Comparison of ENCODE assay signal across 8 mouse cellular contexts in the genomic region with DNA sequence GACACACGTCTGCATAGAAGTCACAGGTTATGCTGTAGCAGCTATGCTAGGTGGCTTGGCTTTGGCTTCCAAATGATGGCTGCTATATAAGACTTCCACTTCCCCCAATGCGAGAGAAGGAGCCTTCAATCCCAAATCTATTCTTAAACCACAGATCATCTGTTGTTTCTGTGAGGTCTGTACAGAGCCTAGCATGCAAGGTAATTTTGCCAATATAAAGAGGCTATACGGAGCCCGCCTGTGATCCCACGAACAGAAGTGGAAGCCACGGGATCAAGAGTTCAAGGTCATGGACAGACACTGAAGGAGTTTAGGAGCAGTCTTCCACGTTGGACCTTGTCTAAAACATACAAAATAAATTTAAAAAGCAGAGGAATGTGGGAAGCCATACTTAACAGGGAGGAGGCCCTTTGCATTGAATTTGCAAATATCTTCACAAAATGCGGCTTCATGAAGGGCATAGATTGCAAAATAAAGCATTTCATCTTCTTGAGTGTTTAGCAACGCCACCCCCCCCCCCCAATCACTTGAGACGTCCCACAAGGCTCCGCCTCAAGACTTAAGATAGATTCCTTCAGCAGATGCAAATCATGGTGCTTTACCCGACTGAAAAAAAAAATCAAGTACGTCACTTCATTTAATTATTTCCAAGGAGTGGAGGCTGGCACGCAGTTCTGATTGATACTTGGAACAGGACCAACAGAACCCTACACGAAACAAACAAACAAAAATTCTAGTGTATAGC. TPM values are rescaled to one million over a fixed set of nuclear protein-coding genes. Genes with fewer than 3 reads are reported as not detected.
DNase-seq lines count a peak whose midpoint lies in the region; ATAC-seq lines count a peak whose summit lies in the region.

No protein-coding gene starts in this region.

- H3K9me3 ChIP-seq in kidney, embryonic 15.5 days (replicated peaks), result 0 out of 2 replicates have a peak, but pooled peaks cover 2% of the 10 kb centered on the region
- H3K9me3 ChIP-seq in hindbrain, embryonic 12.5 days (replicated peaks), result no peaks in the 10 kb centered on the region
- no peaks in the 10 kb centered on the region for H3K9me3 ChIP-seq in midbrain, embryonic 15.5 days

- H3K4me3 ChIP-seq in kidney, embryonic 15.5 days (replicated peaks), result peak overlapping the region; percentile 97
- peak overlapping the region; percentile 74 for H3K4me3 ChIP-seq in hindbrain, embryonic 12.5 days
- H3K4me3 ChIP-seq in midbrain, embryonic 15.5 days, result peak overlapping the region; percentile 98

- H3K9ac ChIP-seq in kidney, embryonic 15.5 days, result peak overlapping the region; percentile 98
- peak overlapping the region; percentile 76 for H3K9ac ChIP-seq in hindbrain, embryonic 12.5 days
- peak overlapping the region; percentile 93 for H3K9ac ChIP-seq in midbrain, embryonic 15.5 days

- H3K27ac ChIP-seq in kidney, embryonic 15.5 days, result peak overlapping the region; percentile 80; the same call in 1 of the 2 replicates
- H3K27ac ChIP-seq in hindbrain, embryonic 12.5 days, result peak overlapping the region; percentile 96
- H3K27ac ChIP-seq in midbrain, embryonic 15.5 days, result peak overlapping the region; percentile 99

- DNase-seq in kidney, adult 11 months, result no peak
- peak; percentile 76 for DNase-seq in R1 (ENCODE audit: low read depth, low spot score)
- no peak for DNase-seq in urinary bladder, postnatal 36 days (ENCODE audit: low spot score in 2 of 2)
- no peak for DNase-seq in left cerebral cortex, adult 9 months (ENCODE audit: low spot score in 2 of 2)
- DNase-seq in kidney, postnatal 25 days, result no peak

- H3K36me3 ChIP-seq in kidney, embryonic 15.5 days, result peaks cover 8% of the 10 kb centered on the region; the same call in 1 of the 2 replicates
- peaks cover 3% of the 10 kb centered on the region; the same call in 1 of the 2 replicates for H3K36me3 ChIP-seq in hindbrain, embryonic 12.5 days
- H3K36me3 ChIP-seq in midbrain, embryonic 15.5 days (replicated peaks), result no peaks in the 10 kb centered on the region

- no peaks in the 10 kb centered on the region for H3K27me3 ChIP-seq in kidney, embryonic 15.5 days
- no peaks in the 10 kb centered on the region for H3K27me3 ChIP-seq in hindbrain, embryonic 12.5 days
- no peaks in the 10 kb centered on the region for H3K27me3 ChIP-seq in midbrain, embryonic 15.5 days (replicated peaks)

- ATAC-seq in kidney, embryonic 15.5 days (replicated peaks; ENCODE audit: low FRiP score), result no peak
- ATAC-seq in hindbrain, embryonic 12.5 days (ENCODE audit: low FRiP score), result no peak
- peak; percentile 31 for ATAC-seq in midbrain, embryonic 15.5 days (replicated peaks)

- peak overlapping the region; percentile 85 for H3K4me2 ChIP-seq in kidney, embryonic 15.5 days
- peak overlapping the region; percentile 72 for H3K4me2 ChIP-seq in hindbrain, embryonic 12.5 days (replicated peaks)
- peak overlapping the region; percentile 72 for H3K4me2 ChIP-seq in midbrain, embryonic 15.5 days

- peaks cover 32% of the 10 kb centered on the region for H3K4me1 ChIP-seq in kidney, embryonic 15.5 days
- H3K4me1 ChIP-seq in hindbrain, embryonic 12.5 days, result peaks cover 30% of the 10 kb centered on the region
- peaks cover 33% of the 10 kb centered on the region for H3K4me1 ChIP-seq in midbrain, embryonic 15.5 days

- 44% methylated on average over 15 of the region's 15 CpGs for WGBS in kidney, embryonic 15.5 days
- WGBS in hindbrain, embryonic 12.5 days, result 36% methylated on average over 15 of the region's 15 CpGs
- WGBS in midbrain, embryonic 15.5 days, result 28% methylated on average over 15 of the region's 15 CpGs

RNA-seq across cellular contexts. Expression of a gene that starts 1.2 kb away (rescaled TPM):
- 37.3 and 37.8 TPM in 2 replicates for polyA plus RNA-seq in kidney, embryonic 15.5 days (2015; fragmentation: Nextera tagmentation; extraction: Ambion mirVana)
- 69.6 and 70.9 TPM in 2 replicates for polyA plus RNA-seq in hindbrain, embryonic 12.5 days (2016; fragmentation: Nextera tagmentation; extraction: Ambion mirVana)
- polyA plus RNA-seq in midbrain, embryonic 15.5 days (2015; fragmentation: Nextera tagmentation; extraction: Ambion mirVana), result 46.3 and 47.7 TPM in 2 replicates
